Mouse (Mus musculus) stomach, postnatal 0 days (tissue): ENCODE data around the gene Myo10.

Experiments used
- CTCF ChIP-seq: IDR thresholded peaks from 2 replicates; pipeline ENCODE4 v1.5.1; 2016; ENCODE audit warnings: antibody characterized with exemption, low read depth, mild to moderate bottlenecking, moderate library complexity
- EP300 ChIP-seq: optimal IDR thresholded peaks from 2 replicates; pipeline ENCODE3; 2016; ENCODE audit warnings: antibody characterized with exemption

DNA sequence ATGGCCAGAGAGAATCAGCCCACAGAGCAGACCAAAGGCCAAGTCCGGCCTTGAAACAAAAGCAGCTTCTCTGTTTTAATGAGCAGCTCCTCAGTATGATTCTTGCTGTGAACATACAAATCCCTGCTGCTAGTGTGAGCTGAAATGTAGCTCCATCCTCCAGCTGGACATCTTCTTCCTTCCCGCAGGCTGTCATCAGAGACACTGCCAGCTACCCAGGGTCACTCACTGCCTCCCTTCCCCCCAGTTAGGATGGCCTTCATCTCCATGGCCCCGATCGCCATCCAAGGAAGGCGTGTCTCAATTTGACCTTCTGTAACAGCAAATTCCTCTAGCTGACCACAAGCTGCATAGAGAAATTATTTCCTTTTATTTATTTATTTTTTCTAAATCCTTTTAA lies 32.4 kb upstream of the Myo10 start:
- no peak for TF ChIP-seq CTCF
- TF ChIP-seq EP300: no peak
